Mouse (Mus musculus): ENCODE data around the gene Tnfrsf18.

GRCm38 (mm10) chr4:155991211-155991907, 34.6 kb upstream of the Tnfrsf18 start:
- TF ChIP-seq CTCF (IDR thresholded peaks at IDR 0.05; ENCODE audit: control insufficient read depth, insufficient read depth, low read length) (no peak), POLR2A (IDR thresholded peaks at IDR 0.05; ENCODE audit: borderline replicate concordance, control insufficient read depth, low read depth, low read length) (0 out of 2 replicates have a peak, but pooled peaks have one; percentile 3)
